Mouse (Mus musculus): ENCODE measurements at regions not wholly inside any gene's neighbourhood (a gene's known extent, or its start where the extent isn't known, plus 50 kb on each side); places are given as distances from the start of the nearest gene placed in this dataset.
"Not testable (repeated sequence)": the region's sequence is repeated elsewhere in the genome, so short reads cannot be mapped to it uniquely, and the experiment has no call there.

GRCm38 (mm10) chr6:37751701-37752100, 118.9 kb upstream of the Trim24 start:
- no peak overlapping the region for H3K27ac ChIP-seq
- H3K4me3 ChIP-seq (replicated peaks), result no peak overlapping the region
- no peak overlapping the region for H3K4me2 ChIP-seq (replicated peaks)
- H3K9me3 ChIP-seq, result no peaks in the 10 kb centered on the region
- H3K4me1 ChIP-seq (replicated peaks), result no peaks in the 10 kb centered on the region
- ATAC-seq, result no peak
- H3K36me3 ChIP-seq, result no peaks in the 10 kb centered on the region
- H3K9ac ChIP-seq (replicated peaks), result no peak overlapping the region
- no peaks in the 10 kb centered on the region for H3K27me3 ChIP-seq

- not testable (repeated sequence) for H3K9me3 ChIP-seq; H3K27me3 ChIP-seq; H3K27ac ChIP-seq; H3K4me1 ChIP-seq (replicated peaks); ATAC-seq; H3K4me2 ChIP-seq (replicated peaks); H3K36me3 ChIP-seq; H3K4me3 ChIP-seq (replicated peaks); H3K9ac ChIP-seq (replicated peaks)
- 94% methylated on average over 4 of the region's 5 CpGs for WGBS
Observed at GRCm38 (mm10) chr6:37761003-37761402, 109.6 kb upstream of the Trim24 start.

DNA sequence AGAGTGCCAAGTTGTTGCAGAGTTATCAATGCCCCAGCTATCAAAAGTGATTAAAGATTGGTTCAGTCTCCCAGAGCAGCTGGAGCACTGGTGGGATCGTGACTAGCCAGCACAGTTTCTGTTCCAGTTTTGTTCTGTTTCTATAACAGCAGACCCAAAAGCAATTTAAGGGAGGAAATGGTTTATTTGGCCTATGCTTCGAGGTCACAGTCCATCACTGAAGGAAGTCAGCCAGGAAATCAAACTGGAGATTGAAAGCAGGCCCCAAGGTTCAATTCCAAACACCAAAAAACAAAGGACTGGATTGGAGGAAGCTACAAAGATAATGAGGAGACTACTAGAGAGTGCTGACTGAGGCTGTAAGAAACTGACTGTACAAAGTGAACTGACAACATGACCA, 107.6 kb upstream of the Trim24 start:
- Histone ChIP-seq H3K4me2 (replicated peaks) (no peak overlapping the region), H3K9ac (replicated peaks) (no peak overlapping the region), H3K9me3 (no peaks in the 10 kb centered on the region), H3K4me1 (replicated peaks) (no peaks in the 10 kb centered on the region), H3K27ac (no peak overlapping the region), H3K4me3 (replicated peaks) (no peak overlapping the region), H3K27me3 (no peaks in the 10 kb centered on the region), H3K36me3 (no peaks in the 10 kb centered on the region)
- 72% methylated on average over 2 of the region's 2 CpGs for WGBS
- no peak for ATAC-seq

GRCm38 (mm10) chr6:37767690-37768089, 102.9 kb upstream of the Trim24 start:
- Histone ChIP-seq H3K4me3 (replicated peaks) (no peak overlapping the region), H3K9me3 (no peaks in the 10 kb centered on the region), H3K27me3 (no peaks in the 10 kb centered on the region), H3K27ac (no peak overlapping the region), H3K4me1 (replicated peaks) (no peaks in the 10 kb centered on the region), H3K9ac (replicated peaks) (no peak overlapping the region), H3K4me2 (replicated peaks) (no peak overlapping the region), H3K36me3 (no peaks in the 10 kb centered on the region)
- no peak for ATAC-seq

GRCm38 (mm10) chr6:37773294-37773693, 97.3 kb upstream of the Trim24 start:
- H3K27ac ChIP-seq, result no peak overlapping the region
- H3K9ac ChIP-seq (replicated peaks), result no peak overlapping the region
- H3K4me1 ChIP-seq (replicated peaks), result no peaks in the 10 kb centered on the region
- no peak overlapping the region for H3K4me3 ChIP-seq (replicated peaks)
- no peak for ATAC-seq
- H3K36me3 ChIP-seq, result no peaks in the 10 kb centered on the region
- H3K27me3 ChIP-seq, result no peaks in the 10 kb centered on the region
- H3K4me2 ChIP-seq (replicated peaks), result no peak overlapping the region
- no peaks in the 10 kb centered on the region for H3K9me3 ChIP-seq

DNA sequence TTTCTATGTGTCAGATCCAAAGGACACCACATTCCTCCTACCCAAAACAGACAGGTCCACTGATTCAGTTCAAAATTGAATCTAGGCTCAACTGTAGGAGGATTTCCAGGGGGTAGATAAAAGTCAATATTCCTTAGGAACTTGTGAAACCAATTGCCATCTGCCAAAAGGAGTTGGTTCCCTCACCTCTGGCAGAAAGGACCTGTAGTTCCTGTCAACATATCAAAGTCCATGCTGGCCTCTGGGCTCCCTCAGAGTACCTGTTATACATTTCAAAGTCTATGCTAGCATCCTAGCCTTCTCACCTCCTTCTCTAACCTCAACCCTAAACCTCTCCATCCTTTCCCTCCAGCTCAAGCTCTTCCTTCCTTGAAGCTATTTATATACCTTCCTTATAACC, 95.5 kb upstream of the Trim24 start:
- Histone ChIP-seq H3K27me3 (no peaks in the 10 kb centered on the region), H3K4me1 (replicated peaks) (no peaks in the 10 kb centered on the region), H3K9ac (replicated peaks) (no peak overlapping the region), H3K36me3 (no peaks in the 10 kb centered on the region), H3K27ac (no peak overlapping the region), H3K4me3 (replicated peaks) (no peak overlapping the region), H3K9me3 (no peaks in the 10 kb centered on the region), H3K4me2 (replicated peaks) (no peak overlapping the region)
- no peak for ATAC-seq

- no peaks in the 10 kb centered on the region for H3K27me3 ChIP-seq
- H3K9me3 ChIP-seq, result peaks cover 4% of the 10 kb centered on the region; the same call in 1 of the 2 replicates
- no peak overlapping the region for H3K9ac ChIP-seq (replicated peaks)
- H3K4me1 ChIP-seq (replicated peaks), result no peaks in the 10 kb centered on the region
- no peaks in the 10 kb centered on the region for H3K36me3 ChIP-seq
- no peak overlapping the region for H3K27ac ChIP-seq
- no peak overlapping the region for H3K4me3 ChIP-seq (replicated peaks)
- no peak overlapping the region for H3K4me2 ChIP-seq (replicated peaks)
- no peak for ATAC-seq
Observed at GRCm38 (mm10) chr6:37779893-37780292, 90.7 kb upstream of the Trim24 start.

DNA sequence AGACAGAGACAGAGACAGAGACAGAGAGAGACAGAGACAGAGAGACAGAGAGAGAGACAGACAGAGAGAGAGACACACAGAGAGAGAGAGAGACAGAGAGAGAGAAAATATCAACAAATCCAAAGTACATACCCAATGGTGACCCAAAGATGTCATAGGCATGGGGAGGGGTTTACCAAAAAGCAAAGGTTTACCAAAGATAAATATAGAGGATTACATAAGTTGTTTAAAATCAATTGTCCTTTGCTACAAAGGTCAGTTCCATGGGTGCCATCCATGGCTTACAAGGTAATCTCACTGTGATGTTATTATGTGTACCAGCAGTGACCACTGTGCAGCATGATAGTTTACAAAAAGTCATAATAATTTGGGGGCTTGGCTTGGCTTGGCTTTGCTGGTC, 88.7 kb upstream of the Trim24 start:
- no peak for ATAC-seq
- no peak overlapping the region for H3K4me3 ChIP-seq (replicated peaks)
- no peaks in the 10 kb centered on the region for H3K27me3 ChIP-seq
- H3K4me2 ChIP-seq (replicated peaks), result no peak overlapping the region
- peaks cover 4% of the 10 kb centered on the region; the same call in 1 of the 2 replicates for H3K9me3 ChIP-seq
- no peaks in the 10 kb centered on the region for H3K36me3 ChIP-seq
- H3K4me1 ChIP-seq (replicated peaks), result no peaks in the 10 kb centered on the region
- no peak overlapping the region for H3K27ac ChIP-seq
- H3K9ac ChIP-seq (replicated peaks), result no peak overlapping the region

DNA sequence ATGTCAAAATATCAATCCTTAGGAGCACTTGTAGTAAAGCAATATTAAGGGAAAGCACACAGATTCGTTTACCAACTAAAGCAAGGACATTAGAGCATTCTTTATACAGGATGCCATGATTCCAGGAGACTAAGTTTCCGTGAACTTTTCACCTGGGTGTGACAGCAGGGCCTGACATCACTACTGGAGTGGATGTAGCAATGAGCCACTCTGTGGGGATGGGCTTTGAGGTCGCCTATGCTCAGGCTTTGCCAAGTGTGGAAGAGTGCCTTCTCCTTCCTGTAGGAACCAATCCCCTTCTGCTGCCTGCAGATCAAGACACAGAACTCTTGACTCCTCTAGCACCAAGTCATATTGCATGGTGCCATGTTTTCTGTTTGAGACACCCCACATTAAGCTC, 85.3 kb upstream of the Trim24 start:
- WGBS, result 90% methylated on average over 3 of the region's 3 CpGs
- not testable (repeated sequence) for H3K9ac ChIP-seq (replicated peaks); H3K27ac ChIP-seq; ATAC-seq; H3K27me3 ChIP-seq; H3K4me1 ChIP-seq (replicated peaks); H3K9me3 ChIP-seq; H3K4me2 ChIP-seq (replicated peaks); H3K4me3 ChIP-seq (replicated peaks); H3K36me3 ChIP-seq

- 96% methylated on average over 7 of the region's 7 CpGs for WGBS
- H3K4me2 ChIP-seq (replicated peaks), result no peak overlapping the region
- ATAC-seq, result no peak
Observed at GRCm38 (mm10) chr6:37785741-37786140, 84.9 kb upstream of the Trim24 start.

GRCm38 (mm10) chr6:37787858-37788257, 82.8 kb upstream of the Trim24 start:
- WGBS, result 90% methylated on average over 4 of the region's 8 CpGs
- H3K36me3 ChIP-seq; H3K4me1 ChIP-seq (replicated peaks); ATAC-seq; H3K27me3 ChIP-seq; H3K9me3 ChIP-seq; H3K4me3 ChIP-seq (replicated peaks); H3K27ac ChIP-seq; H3K4me2 ChIP-seq (replicated peaks); H3K9ac ChIP-seq (replicated peaks): not testable (repeated sequence)

More at GRCm38 (mm10) chr6:37785741-37786140, 84.9 kb upstream of the Trim24 start:
- H3K27me3 ChIP-seq, result no peaks in the 10 kb centered on the region
- no peaks in the 10 kb centered on the region for H3K36me3 ChIP-seq
- H3K27ac ChIP-seq, result no peak overlapping the region
- no peak overlapping the region for H3K9ac ChIP-seq (replicated peaks)
- no peaks in the 10 kb centered on the region for H3K4me1 ChIP-seq (replicated peaks)
- H3K4me3 ChIP-seq (replicated peaks), result no peak overlapping the region
- H3K9me3 ChIP-seq, result peaks cover 4% of the 10 kb centered on the region; the same call in 1 of the 2 replicates

GRCm38 (mm10) chr6:37790878-37791277, 79.7 kb upstream of the Trim24 start:
- no peak overlapping the region for H3K4me3 ChIP-seq (replicated peaks)

GRCm38 (mm10) chr6:37794211-37794610, 76.4 kb upstream of the Trim24 start:
- Histone ChIP-seq H3K4me1 (replicated peaks) (no peaks in the 10 kb centered on the region), H3K27ac (no peak overlapping the region), H3K9me3 (0 out of 2 replicates have a peak, but pooled peaks cover 7% of the 10 kb centered on the region), H3K4me2 (replicated peaks) (no peak overlapping the region), H3K36me3 (no peaks in the 10 kb centered on the region), H3K9ac (replicated peaks) (no peak overlapping the region), H3K4me3 (replicated peaks) (no peak overlapping the region), H3K27me3 (no peaks in the 10 kb centered on the region)
- ATAC-seq, result no peak
- WGBS, result 94% methylated on average over 4 of the region's 4 CpGs

More at GRCm38 (mm10) chr6:37790878-37791277, 79.7 kb upstream of the Trim24 start:
- Histone ChIP-seq H3K4me1 (replicated peaks) (no peaks in the 10 kb centered on the region), H3K9ac (replicated peaks) (no peak overlapping the region), H3K4me2 (replicated peaks) (no peak overlapping the region), H3K27ac (no peak overlapping the region), H3K9me3 (0 out of 2 replicates have a peak, but pooled peaks cover 5% of the 10 kb centered on the region), H3K36me3 (no peaks in the 10 kb centered on the region), H3K27me3 (no peaks in the 10 kb centered on the region)
- WGBS, result 93% methylated on average over 1 of the region's 1 CpGs
- ATAC-seq, result no peak
